Mouse (Mus musculus): Measurements from ENCODE around the gene Hapln1. TPM values are rescaled to one million over a fixed set of nuclear protein-coding genes. Genes with fewer than 3 reads are reported as not detected.

Hapln1 gene
- polyA plus RNA-seq, 1 experiment from 2014 or later = 2.8 TPM

GRCm38 (mm10) chr13:89530386-89530785, 9.2 kb upstream of the Hapln1 start:
- TF ChIP-seq CTCF (IDR thresholded peaks at IDR 0.05; ENCODE audit: low read depth) = no peak
- 88% methylated on average over 2 of the region's 2 CpGs for WGBS
- no peak overlapping the region for H3K4me2 ChIP-seq (ENCODE audit: low read length)
- no peaks in the 10 kb centered on the region for H3K9me3 ChIP-seq (replicated peaks; ENCODE audit: low read length)
- no peak overlapping the region for H3K27ac ChIP-seq
- no peak overlapping the region for H3K4me3 ChIP-seq (replicated peaks; ENCODE audit: low read depth, low read length)
- no peak overlapping the region for H3K9ac ChIP-seq (ENCODE audit: low read depth, low read length)
- H3K27me3 ChIP-seq (ENCODE audit: insufficient read depth, low read length) = no peaks in the 10 kb centered on the region
- no peaks in the 10 kb centered on the region for H3K4me1 ChIP-seq (replicated peaks; ENCODE audit: insufficient read depth, low read length)
- H3K36me3 ChIP-seq (ENCODE audit: insufficient read depth, low read length) = no peaks in the 10 kb centered on the region
- no peak for ATAC-seq (replicated peaks; ENCODE audit: low FRiP score, low read depth)
- DNase-seq (ENCODE audit: low spot score) = no peak

GRCm38 (mm10) chr13:89539887-89540264, 280 bp downstream of the Hapln1 start:
- Histone ChIP-seq H3K4me3 (replicated peaks; ENCODE audit: low read depth, low read length) (peak overlapping the region; percentile 44), H3K4me1 (replicated peaks; ENCODE audit: insufficient read depth, low read length) (no peaks in the 10 kb centered on the region; the same call in 1 of the 2 replicates), H3K36me3 (ENCODE audit: insufficient read depth, low read length) (no peaks in the 10 kb centered on the region), H3K27me3 (ENCODE audit: insufficient read depth, low read length) (no peaks in the 10 kb centered on the region), H3K9me3 (replicated peaks; ENCODE audit: low read length) (no peaks in the 10 kb centered on the region), H3K4me2 (ENCODE audit: low read length) (peak overlapping the region; percentile 97), H3K27ac (no peak overlapping the region), H3K9ac (ENCODE audit: low read depth, low read length) (no peak overlapping the region)
- DNase-seq (ENCODE audit: low spot score) = no peak
- WGBS = 22% methylated on average over 11 of the region's 11 CpGs
- ATAC-seq (replicated peaks; ENCODE audit: low FRiP score, low read depth) = peak; percentile 5; the same call in 1 of the 2 replicates
- no peak for TF ChIP-seq CTCF (IDR thresholded peaks at IDR 0.05; ENCODE audit: low read depth)

GRCm38 (mm10) chr13:89540301-89540982, 846 bp downstream of the Hapln1 start:
- peak; percentile 37 for ATAC-seq (replicated peaks; ENCODE audit: low FRiP score, low read depth)
- Histone ChIP-seq H3K27me3 (ENCODE audit: insufficient read depth, low read length) (no peaks in the 10 kb centered on the region), H3K36me3 (ENCODE audit: insufficient read depth, low read length) (no peaks in the 10 kb centered on the region), H3K4me3 (replicated peaks; ENCODE audit: low read depth, low read length) (no peak overlapping the region), H3K4me1 (replicated peaks; ENCODE audit: insufficient read depth, low read length) (no peaks in the 10 kb centered on the region; the same call in 1 of the 2 replicates), H3K9me3 (replicated peaks; ENCODE audit: low read length) (no peaks in the 10 kb centered on the region), H3K4me2 (ENCODE audit: low read length) (peak overlapping the region; percentile 1; the same call in 1 of the 2 replicates), H3K27ac (no peak overlapping the region), H3K9ac (ENCODE audit: low read depth, low read length) (no peak overlapping the region)
- WGBS = 25% methylated on average over 11 of the region's 11 CpGs
- TF ChIP-seq CTCF (IDR thresholded peaks at IDR 0.05; ENCODE audit: low read depth) = no peak
- DNase-seq (ENCODE audit: low spot score) = peak; percentile 28

GRCm38 (mm10) chr13:89543003-89543402, 3.4 kb downstream of the Hapln1 start:
- 1% methylated on average over 3 of the region's 3 CpGs for WGBS
- H3K27ac ChIP-seq = no peak overlapping the region
- H3K4me2 ChIP-seq (ENCODE audit: low read length) = no peak overlapping the region
- H3K27me3 ChIP-seq (ENCODE audit: insufficient read depth, low read length) = no peaks in the 10 kb centered on the region
- DNase-seq (ENCODE audit: low spot score) = peak; percentile 88
- no peaks in the 10 kb centered on the region; the same call in 1 of the 2 replicates for H3K4me1 ChIP-seq (replicated peaks; ENCODE audit: insufficient read depth, low read length)
- no peak overlapping the region for H3K9ac ChIP-seq (ENCODE audit: low read depth, low read length)
- H3K9me3 ChIP-seq (replicated peaks; ENCODE audit: low read length) = no peaks in the 10 kb centered on the region
- no peak overlapping the region for H3K4me3 ChIP-seq (replicated peaks; ENCODE audit: low read depth, low read length)
- ATAC-seq (replicated peaks; ENCODE audit: low FRiP score, low read depth) = no peak
- TF ChIP-seq CTCF (IDR thresholded peaks at IDR 0.05; ENCODE audit: low read depth) = peak; percentile 94
- H3K36me3 ChIP-seq (ENCODE audit: insufficient read depth, low read length) = no peaks in the 10 kb centered on the region

GRCm38 (mm10) chr13:89548203-89548740, 8.7 kb downstream of the Hapln1 start:
- H3K4me1 ChIP-seq (replicated peaks; ENCODE audit: insufficient read depth, low read length) = no peaks in the 10 kb centered on the region
- H3K36me3 ChIP-seq (ENCODE audit: insufficient read depth, low read length) = no peaks in the 10 kb centered on the region
- H3K27me3 ChIP-seq (ENCODE audit: insufficient read depth, low read length) = no peaks in the 10 kb centered on the region
- WGBS = 4% methylated on average over 2 of the region's 2 CpGs
- H3K9ac ChIP-seq (ENCODE audit: low read depth, low read length) = no peak overlapping the region
- ATAC-seq (replicated peaks; ENCODE audit: low FRiP score, low read depth) (no peak), DNase-seq (ENCODE audit: low spot score) (peak; percentile 74)
- H3K4me2 ChIP-seq (ENCODE audit: low read length) = no peak overlapping the region
- H3K9me3 ChIP-seq (replicated peaks; ENCODE audit: low read length) = no peaks in the 10 kb centered on the region
- H3K4me3 ChIP-seq (replicated peaks; ENCODE audit: low read depth, low read length) = no peak overlapping the region
- peak; percentile 74 for TF ChIP-seq CTCF (IDR thresholded peaks at IDR 0.05; ENCODE audit: low read depth)
- H3K27ac ChIP-seq = no peak overlapping the region

GRCm38 (mm10) chr13:89549507-89549906, 9.9 kb downstream of the Hapln1 start:
- no peaks in the 10 kb centered on the region for H3K9me3 ChIP-seq (replicated peaks; ENCODE audit: low read length)
- H3K36me3 ChIP-seq (ENCODE audit: insufficient read depth, low read length) = no peaks in the 10 kb centered on the region
- H3K4me2 ChIP-seq (ENCODE audit: low read length) = no peak overlapping the region
- DNase-seq (ENCODE audit: low spot score) (no peak), ATAC-seq (replicated peaks; ENCODE audit: low FRiP score, low read depth) (no peak)
- WGBS = 66% methylated on average over 4 of the region's 4 CpGs
- no peaks in the 10 kb centered on the region for H3K27me3 ChIP-seq (ENCODE audit: insufficient read depth, low read length)
- H3K9ac ChIP-seq (ENCODE audit: low read depth, low read length) = no peak overlapping the region
- no peak overlapping the region for H3K27ac ChIP-seq
- TF ChIP-seq CTCF (IDR thresholded peaks at IDR 0.05; ENCODE audit: low read depth) = no peak
- H3K4me1 ChIP-seq (replicated peaks; ENCODE audit: insufficient read depth, low read length) = no peaks in the 10 kb centered on the region
- H3K4me3 ChIP-seq (replicated peaks; ENCODE audit: low read depth, low read length) = no peak overlapping the region

Data from kidney, postnatal 0 days (tissue).